Mouse (Mus musculus) heart, adult 2 months (tissue): ENCODE measurements at regions not wholly inside any gene's neighbourhood (a gene's known extent, or its start where the extent isn't known, plus 50 kb on each side); places are given as distances from the start of the nearest gene placed in this dataset.

Source experiments
- CTCF ChIP-seq: fragments of 200-600 bp; IDR thresholded peaks from 2 replicates; pipeline ENCODE4 v1.8.1; 2022; ENCODE audit warnings: antibody characterized with exemption, mild to moderate bottlenecking, moderate library complexity
- EP300 ChIP-seq: fragments of 200-500 bp; IDR thresholded peaks from 2 replicates; pipeline ENCODE4 v1.6.1; 2011; ENCODE audit warnings: low read depth, low read length, control low read depth; ENCODE audit not compliant: insufficient read depth
- POLR2A ChIP-seq: fragments of 200-500 bp; IDR thresholded peaks from 2 replicates; pipeline ENCODE4 v1.6.1; 2011; ENCODE audit warnings: mild to moderate bottlenecking, low read depth, low read length, control low read depth; ENCODE audit not compliant: insufficient read depth

GRCm38 (mm10) chr5:111835737-111836667, 102.3 kb downstream of the Gm26897 start:
- no peak for TF ChIP-seq CTCF
- TF ChIP-seq POLR2A: no peak
- no peak for TF ChIP-seq EP300
